Mouse (Mus musculus): ENCODE measurements around the gene Ephb1.

The Ephb1 gene

DNA sequence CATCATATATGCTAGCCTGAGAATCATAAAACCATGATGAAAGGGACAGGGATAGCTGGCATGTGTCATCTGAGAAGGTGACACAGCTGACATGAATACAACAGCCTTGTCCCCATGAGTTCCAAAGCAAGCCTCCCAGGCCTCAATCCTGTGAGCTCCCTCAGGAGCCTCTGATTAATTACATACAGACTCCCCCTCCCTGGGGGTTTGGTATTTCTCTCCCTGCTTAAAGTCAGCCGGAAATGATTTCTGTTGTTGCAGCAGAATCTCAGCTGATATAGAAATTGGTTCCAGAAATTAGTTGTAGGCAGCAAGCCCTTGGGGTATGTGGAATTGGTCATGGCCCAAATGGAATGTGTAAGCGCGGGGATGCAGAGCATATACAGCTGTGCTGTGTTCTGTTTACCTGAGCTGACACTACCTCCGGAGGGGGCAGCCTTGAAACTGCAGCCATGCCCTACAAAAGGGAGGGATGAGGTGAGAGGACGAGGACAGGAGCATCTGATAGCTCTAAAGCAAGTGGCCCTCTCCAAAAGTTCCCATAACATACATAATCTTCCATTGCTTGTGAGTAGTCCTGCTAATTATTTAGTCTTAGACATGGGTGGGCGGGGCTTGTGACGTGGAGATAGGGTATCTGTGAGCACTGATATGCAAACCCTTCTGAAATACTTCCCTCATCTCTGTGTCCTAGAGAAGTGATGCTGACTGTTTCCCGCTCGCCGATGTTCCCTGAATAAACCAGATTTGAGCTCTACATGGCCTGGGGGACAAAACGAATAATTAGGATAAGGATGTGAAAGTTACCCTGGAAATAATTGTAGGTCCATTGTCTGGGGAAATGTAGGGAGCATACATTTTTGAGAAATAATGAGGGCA lies 477.1 kb downstream of the Ephb1 start:
- DNase-seq: no peak

DNA sequence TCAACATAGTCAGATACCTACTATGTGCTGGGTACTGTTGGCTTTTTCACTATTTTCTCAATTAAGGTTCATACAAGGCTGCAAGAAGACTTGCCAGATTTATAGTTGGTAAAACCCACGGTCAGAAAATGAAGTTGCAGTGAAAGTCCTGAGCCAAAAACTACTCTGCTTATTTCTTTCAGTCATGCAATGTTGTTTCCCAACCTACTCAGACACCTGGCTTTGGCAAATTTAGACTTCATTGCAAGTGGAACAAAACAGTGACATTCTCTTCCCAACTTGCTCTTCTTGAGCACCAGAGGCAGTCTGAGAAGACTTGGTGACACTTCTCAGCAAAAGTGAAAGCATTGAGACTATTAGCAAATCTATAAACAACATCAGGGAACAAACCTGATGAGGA lies 479.2 kb downstream of the Ephb1 start:
- DNase-seq: no peak

Data from kidney, postnatal 36 days (tissue).